Mouse (Mus musculus) thymus, adult 2 months (tissue): ENCODE results near the gene Fkbpl. TPM values are rescaled to one million over a fixed set of nuclear protein-coding genes. Genes with fewer than 3 reads are reported as not detected.
A peak's percentile ranks its signal among the peaks of the same experiment; 100 is the strongest.

Experiments used
- DNase-seq: peaks from one replicate; pipeline ENCODE4 v3.0.0; 2021
- H3K27ac ChIP-seq: fragments of 200-500 bp; 2 replicates; pipeline ENCODE4 v1.5.1; 2012; ENCODE audit warnings: low read length, control low read depth; ENCODE audit not compliant: control insufficient read depth, insufficient read depth
- H3K27me3 ChIP-seq: fragments of 200-500 bp; 2 replicates; pipeline ENCODE4 v1.6.1; 2012; ENCODE audit warnings: mild to moderate bottlenecking, low read length, moderate library complexity, mixed read lengths; ENCODE audit not compliant: control insufficient read depth, insufficient read depth
- H3K36me3 ChIP-seq: fragments of 200-500 bp; 2 replicates; pipeline ENCODE4 v1.6.1; 2012; ENCODE audit warnings: mild to moderate bottlenecking, low read length, moderate library complexity; ENCODE audit not compliant: control insufficient read depth, insufficient read depth
- H3K4me1 ChIP-seq: fragments of 200-500 bp; replicated peaks from 2 replicates; pipeline ENCODE4 v1.6.1; 2012; ENCODE audit warnings: low read length; ENCODE audit not compliant: control insufficient read depth, insufficient read depth
- H3K4me3 ChIP-seq: fragments of 200-500 bp; 2 replicates; pipeline ENCODE4 v1.5.1; 2012; ENCODE audit warnings: mild to moderate bottlenecking, low read length, control low read depth, moderate library complexity; ENCODE audit not compliant: control insufficient read depth, insufficient read depth
- CTCF ChIP-seq: fragments of 200-500 bp; IDR thresholded peaks from 2 replicates; pipeline ENCODE4 v1.5.1; 2012; ENCODE audit warnings: mild to moderate bottlenecking, control low read depth, low read length, moderate library complexity, borderline replicate concordance; ENCODE audit not compliant: control insufficient read depth, poor library complexity, insufficient read depth; ENCODE audit errors: extremely low read depth
- POLR2A ChIP-seq: fragments of 200-500 bp; IDR thresholded peaks from 2 replicates; pipeline ENCODE4 v1.6.1; 2012; ENCODE audit warnings: mild to moderate bottlenecking, low read length, control low read depth, moderate library complexity; ENCODE audit not compliant: control insufficient read depth, poor library complexity, insufficient read depth; ENCODE audit errors: extremely low read depth
- WGBS: fragments of 180-500 bp; shearing (Covaris S2); methylation state at CpG from one replicate; pipeline ENCODE4 v1.1.7; 2018; 5-methylcytosine and 5-hydroxymethylcytosine counted together
- polyA plus RNA-seq: library from polyadenylated mRNA; depleted of rRNA; stranded (reverse); fragments of >200 nt; gene quantifications from 2 replicates; pipeline ENCODE4 v1.2.3, GENCODE M21; 2012

Gene Fkbpl
- polyA plus RNA-seq, 1 experiment = 3.4 TPM

DNA sequence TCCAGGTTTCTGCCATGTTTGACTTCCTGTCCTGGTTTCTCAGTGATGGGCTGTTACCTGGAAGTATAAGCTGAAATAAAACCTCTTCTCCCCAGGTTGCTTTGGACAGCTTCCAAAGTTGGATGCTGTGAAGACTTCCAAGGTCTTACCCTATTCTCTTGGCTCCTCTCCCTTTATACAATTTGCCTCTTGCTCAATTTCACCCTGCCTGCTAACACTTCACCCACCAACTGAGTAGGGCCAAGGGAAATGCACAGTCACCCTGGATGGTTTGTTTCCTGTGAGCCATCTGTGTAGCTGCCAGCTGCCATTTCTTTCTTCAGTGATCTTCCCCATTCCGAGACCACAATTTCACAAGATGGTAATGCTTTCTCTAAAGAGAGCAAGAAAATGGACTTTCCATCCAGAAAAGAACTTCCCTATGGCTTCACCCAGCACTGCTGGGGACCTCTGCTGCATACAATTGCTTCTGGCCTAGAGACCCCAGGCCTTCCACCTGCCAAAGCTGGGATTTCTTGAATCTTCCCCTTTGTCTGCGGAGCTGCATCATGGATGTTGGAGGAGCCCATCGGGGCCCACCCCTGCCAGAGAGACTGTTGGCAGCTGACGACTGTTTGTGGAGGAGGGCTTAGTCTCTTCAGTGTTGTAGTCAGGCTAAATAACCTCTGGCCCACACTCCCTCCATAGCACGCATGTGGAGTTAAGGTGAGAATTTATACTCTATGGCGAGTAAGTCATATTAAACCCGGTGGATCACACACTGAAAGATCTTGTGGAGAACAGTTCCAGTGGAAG is 4.9 kb upstream of the Fkbpl start:
- Histone ChIP-seq H3K27me3 (no peaks in the 10 kb centered on the region), H3K4me3 (no peak overlapping the region), H3K27ac (peak overlapping the region; percentile 55; the same call in 1 of the 2 replicates), H3K4me1 (peaks cover 6% of the 10 kb centered on the region; the same call in 1 of the 2 replicates), H3K36me3 (no peaks in the 10 kb centered on the region)
- DNase-seq = no peak
- 79% methylated on average over 7 of the region's 7 CpGs for WGBS
- TF ChIP-seq CTCF (no peak), POLR2A (no peak)

DNA sequence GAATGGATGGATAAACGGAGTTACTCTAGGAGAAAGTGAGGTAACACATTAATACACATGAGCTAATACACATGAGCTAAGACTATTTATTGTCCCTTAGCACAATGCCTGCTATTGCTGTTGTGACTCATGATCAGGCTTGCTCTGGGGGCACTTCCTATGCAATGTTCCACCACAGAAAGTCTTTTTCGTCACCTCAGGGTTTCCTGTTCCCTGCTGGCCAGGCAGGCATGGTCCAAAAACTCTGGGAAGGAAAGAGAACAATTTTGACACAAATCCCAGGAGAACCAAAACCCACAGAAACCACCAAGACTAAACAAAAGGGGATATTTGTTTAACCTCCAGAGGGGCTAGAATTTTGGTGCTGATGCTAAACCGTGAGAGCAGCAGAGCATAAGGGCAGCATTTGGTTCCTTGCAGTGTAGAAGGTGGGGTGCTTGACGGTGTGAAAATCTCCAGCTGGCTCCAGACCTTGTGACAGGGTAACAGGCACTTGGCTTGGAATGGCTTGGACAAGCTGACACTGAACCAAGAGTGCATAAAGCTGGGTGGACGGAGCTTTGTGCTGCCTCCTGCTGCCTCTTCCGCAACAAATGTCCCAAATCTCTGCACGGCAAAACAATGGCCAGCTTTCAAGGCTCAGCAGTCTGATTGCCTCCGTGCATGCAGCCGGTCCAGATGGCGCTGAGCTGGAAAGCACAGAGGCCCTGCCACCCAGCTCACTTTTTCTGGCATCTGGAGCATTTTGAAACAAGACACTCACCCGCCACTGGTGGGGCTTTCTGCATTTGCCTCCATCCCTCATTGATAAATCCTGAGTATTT is 3.6 kb upstream of the Fkbpl start:
- WGBS = 79% methylated on average over 11 of the region's 11 CpGs
- no peaks in the 10 kb centered on the region for H3K27me3 ChIP-seq
- H3K4me3 ChIP-seq = no peak overlapping the region
- H3K4me1 ChIP-seq = peaks cover 12% of the 10 kb centered on the region
- no peak for DNase-seq
- H3K36me3 ChIP-seq = no peaks in the 10 kb centered on the region
- TF ChIP-seq POLR2A (no peak), CTCF (no peak)
- no peak overlapping the region for H3K27ac ChIP-seq

DNA sequence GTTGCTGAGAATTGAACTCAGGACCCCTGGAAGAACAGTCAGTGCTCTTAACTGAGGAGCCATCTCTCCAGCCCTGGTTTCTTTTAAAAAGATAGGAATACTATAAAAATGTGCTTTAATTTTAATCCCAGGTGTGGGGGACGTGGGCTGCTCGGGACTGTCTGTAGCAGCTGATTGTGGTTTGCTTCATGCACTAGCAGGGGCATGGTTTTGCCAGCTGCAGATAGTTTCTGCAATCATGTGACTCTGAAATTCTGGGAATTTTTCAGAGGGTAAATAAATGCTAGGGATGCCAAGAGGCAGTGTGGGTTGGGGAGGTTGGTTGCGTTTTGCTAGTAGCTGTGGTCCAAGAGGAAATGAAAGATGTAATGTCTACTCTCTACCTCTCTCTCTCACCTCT is 2.6 kb upstream of the Fkbpl start:
- no peak overlapping the region for H3K4me3 ChIP-seq
- 10% methylated on average over 3 of the region's 3 CpGs for WGBS
- no peaks in the 10 kb centered on the region for H3K27me3 ChIP-seq
- H3K27ac ChIP-seq = no peak overlapping the region
- DNase-seq = no peak
- TF ChIP-seq CTCF (no peak), POLR2A (no peak)
- H3K4me1 ChIP-seq = peaks cover 18% of the 10 kb centered on the region
- H3K36me3 ChIP-seq = no peaks in the 10 kb centered on the region

DNA sequence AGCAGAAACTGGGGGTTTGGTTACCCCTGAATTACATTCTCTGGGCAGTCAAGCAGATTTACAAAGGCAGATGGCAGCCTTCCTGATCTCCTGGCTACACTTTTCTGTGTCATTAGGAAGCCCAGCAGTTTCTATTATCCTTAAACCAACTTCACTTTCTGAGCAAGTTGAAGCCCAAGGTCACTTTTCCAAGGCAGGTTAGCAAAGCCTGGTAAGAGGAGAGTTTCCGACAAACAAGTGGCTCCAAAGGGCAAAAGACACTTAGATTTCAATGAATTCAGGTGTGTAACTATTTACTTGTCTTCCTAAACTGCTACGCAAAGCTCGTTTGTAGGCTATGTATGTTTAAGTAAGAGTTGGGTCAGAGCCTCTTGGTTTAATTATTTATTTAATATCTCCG is 1.2 kb upstream of the Fkbpl start:
- H3K27me3 ChIP-seq = no peaks in the 10 kb centered on the region
- no peak overlapping the region for H3K27ac ChIP-seq
- no peaks in the 10 kb centered on the region for H3K36me3 ChIP-seq
- no peak for DNase-seq
- whole genome bisulfite sequencing = 93% methylated on average over 4 of the region's 4 CpGs
- H3K4me1 ChIP-seq = peaks cover 27% of the 10 kb centered on the region
- no peak overlapping the region for H3K4me3 ChIP-seq
- no peak for TF ChIP-seq POLR2A
- TF ChIP-seq CTCF = no peak

DNA sequence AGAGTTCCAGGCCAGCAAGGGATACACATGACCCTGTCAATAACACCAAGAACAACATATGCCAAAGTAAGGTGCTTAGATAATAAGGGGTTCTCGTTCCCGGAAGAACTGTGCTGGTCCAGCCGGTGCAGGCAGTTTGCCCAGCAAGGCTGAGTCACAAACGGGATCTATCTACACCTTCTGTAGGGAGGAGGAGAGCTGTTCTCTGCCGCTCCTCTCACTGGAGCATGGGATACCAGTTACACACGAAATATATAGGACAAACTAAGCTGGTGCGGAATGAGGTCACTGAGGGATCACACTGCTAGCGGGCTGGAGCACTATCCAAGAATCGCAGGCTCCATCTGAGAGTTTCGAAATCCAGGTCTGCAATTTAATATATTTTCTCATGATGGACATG is 620 bp upstream of the Fkbpl start:
- Histone ChIP-seq H3K27me3 (no peaks in the 10 kb centered on the region), H3K4me3 (no peak overlapping the region), H3K27ac (no peak overlapping the region), H3K4me1 (peaks cover 27% of the 10 kb centered on the region), H3K36me3 (no peaks in the 10 kb centered on the region)
- DNase-seq = no peak
- 91% methylated on average over 10 of the region's 10 CpGs for WGBS
- TF ChIP-seq POLR2A (no peak), CTCF (no peak)

DNA sequence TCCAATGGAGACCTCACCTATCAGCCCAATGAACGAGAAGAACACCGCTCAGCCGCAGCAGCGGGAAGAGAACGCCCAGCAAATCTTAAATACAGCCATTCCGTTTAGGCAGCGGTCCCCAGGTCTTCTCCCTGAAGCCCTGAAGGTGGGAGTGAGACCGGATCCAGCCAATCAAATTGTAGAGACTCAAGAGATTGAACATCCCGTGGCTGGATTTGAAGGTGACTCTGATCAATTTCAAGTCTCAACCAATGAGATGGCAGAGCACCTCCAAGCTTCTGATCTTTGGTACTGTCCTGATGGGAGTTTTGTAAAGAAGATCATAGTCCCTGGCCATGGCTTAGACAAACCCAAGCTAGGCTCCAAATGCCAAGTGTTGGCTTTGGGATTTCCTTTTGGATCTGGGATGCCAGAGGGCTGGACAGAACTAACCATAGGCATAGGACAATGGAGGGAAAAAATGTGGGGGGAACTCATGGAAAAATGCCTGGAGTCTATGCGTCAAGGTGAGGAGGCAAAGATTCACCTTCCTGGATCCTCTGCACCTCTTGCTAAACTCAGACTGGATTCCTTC is 779 bp downstream of the Fkbpl start:
- no peak for DNase-seq
- H3K4me1 ChIP-seq = peaks cover 27% of the 10 kb centered on the region
- no peaks in the 10 kb centered on the region for H3K27me3 ChIP-seq
- TF ChIP-seq POLR2A = no peak
- TF ChIP-seq CTCF = no peak
- H3K4me3 ChIP-seq = no peak overlapping the region
- H3K36me3 ChIP-seq = no peaks in the 10 kb centered on the region
- no peak overlapping the region for H3K27ac ChIP-seq
- 77% methylated on average over 10 of the region's 10 CpGs for WGBS
